Mouse (Mus musculus): Measurements from ENCODE around the gene Sowaha. TPM values are rescaled to one million over a fixed set of nuclear protein-coding genes. Genes with fewer than 3 reads are reported as not detected.

Sowaha gene
- polyA plus RNA-seq, 1 experiment: 13.9 TPM

DNA sequence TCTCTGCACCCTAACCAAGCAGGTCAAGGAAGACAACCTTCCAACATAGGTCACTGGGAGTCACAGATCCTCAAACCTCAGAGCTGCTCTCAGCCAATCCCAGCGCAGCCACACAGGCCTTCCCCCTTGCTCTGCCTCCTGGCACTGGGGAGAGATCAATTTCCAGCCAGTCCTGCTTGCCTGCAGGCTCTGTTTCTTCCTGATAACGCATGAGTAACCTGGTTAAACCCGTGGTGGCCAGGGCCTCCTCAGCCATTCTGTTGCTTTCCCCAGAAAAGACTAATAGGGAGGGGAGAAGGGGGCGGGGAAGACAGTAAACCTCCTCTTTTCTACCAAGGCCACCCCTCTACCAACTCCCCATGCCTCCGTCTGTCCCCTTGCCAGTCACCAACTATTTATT is 18.3 kb downstream of the Sowaha start:
- H3K36me3 ChIP-seq (ENCODE audit: control insufficient read depth, insufficient read depth, low read length): no peaks in the 10 kb centered on the region
- no peak overlapping the region for H3K4me3 ChIP-seq (ENCODE audit: extremely low read depth, insufficient read depth, insufficient read length)
- TF ChIP-seq CTCF (IDR thresholded peaks at IDR 0.05; ENCODE audit: extremely low read depth, insufficient read depth, insufficient read length, insufficient replicate concordance) (no peak), POLR2A (IDR thresholded peaks at IDR 0.05; ENCODE audit: low read depth, low read length) (no peak)
- no peak overlapping the region for H3K27ac ChIP-seq (ENCODE audit: insufficient read depth, low read length)
- peaks cover 21% of the 10 kb centered on the region for H3K27me3 ChIP-seq (ENCODE audit: control insufficient read depth, insufficient read depth, low read length)
- 55% methylated on average over 5 of the region's 5 CpGs for WGBS
- DNase-seq (ENCODE audit: low read depth in 1 of 2, low spot score in 2 of 2): no peak
- peaks cover 8% of the 10 kb centered on the region for H3K4me1 ChIP-seq (ENCODE audit: control insufficient read depth, insufficient read depth, insufficient read length)

DNA sequence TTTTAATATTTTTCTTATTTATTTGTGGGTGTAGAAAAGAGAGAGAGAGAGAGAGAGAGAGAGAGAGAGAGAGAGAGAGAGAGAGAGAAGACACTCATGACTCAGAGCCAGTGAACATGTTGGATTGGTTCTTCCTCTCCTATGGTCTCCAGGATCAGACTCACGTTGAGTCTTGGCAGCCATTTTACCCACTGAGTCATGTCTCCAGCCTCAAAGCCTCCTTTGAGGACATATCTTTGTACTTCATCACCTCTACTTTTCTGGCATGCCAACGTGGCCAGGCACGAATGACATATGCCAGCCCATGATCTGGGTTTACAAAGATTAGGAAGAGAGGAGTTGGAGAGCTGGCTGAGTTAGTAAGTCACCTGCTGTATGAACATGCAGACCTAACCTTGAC is 19.9 kb downstream of the Sowaha start:
- H3K36me3 ChIP-seq (ENCODE audit: control insufficient read depth, insufficient read depth, low read length): no peaks in the 10 kb centered on the region
- H3K27ac ChIP-seq (ENCODE audit: insufficient read depth, low read length): no peak overlapping the region
- no peak for DNase-seq (ENCODE audit: low read depth in 1 of 2, low spot score in 2 of 2)
- no peak for TF ChIP-seq CTCF (IDR thresholded peaks at IDR 0.05; ENCODE audit: extremely low read depth, insufficient read depth, insufficient read length, insufficient replicate concordance)
- no peak for TF ChIP-seq POLR2A (IDR thresholded peaks at IDR 0.05; ENCODE audit: low read depth, low read length)
- H3K27me3 ChIP-seq (ENCODE audit: control insufficient read depth, insufficient read depth, low read length): peaks cover 21% of the 10 kb centered on the region
- 70% methylated on average over 3 of the region's 3 CpGs for WGBS
- H3K4me1 ChIP-seq (ENCODE audit: control insufficient read depth, insufficient read depth, insufficient read length): peaks cover 8% of the 10 kb centered on the region
- no peak overlapping the region for H3K4me3 ChIP-seq (ENCODE audit: extremely low read depth, insufficient read depth, insufficient read length)

DNA sequence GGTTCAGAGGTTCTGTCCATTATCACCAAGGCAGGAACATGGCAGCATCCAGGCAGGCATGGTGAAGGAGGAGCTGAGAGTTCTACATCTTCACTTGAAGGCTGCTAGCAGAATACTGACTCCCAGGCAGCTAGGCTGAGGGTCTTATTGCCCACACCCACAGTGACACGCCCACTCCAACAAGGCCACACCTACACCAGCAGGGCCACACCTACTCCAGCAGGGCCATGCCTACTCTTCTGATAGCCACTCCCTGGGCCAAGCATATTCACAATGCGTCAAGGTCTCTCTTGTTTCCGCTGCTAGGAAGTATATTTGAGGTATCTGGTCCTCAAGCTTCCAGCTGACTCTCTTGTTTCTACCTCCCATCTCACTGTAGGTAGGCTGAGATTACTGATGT is 21.1 kb downstream of the Sowaha start:
- H3K4me3 ChIP-seq (ENCODE audit: extremely low read depth, insufficient read depth, insufficient read length): no peak overlapping the region
- peaks cover 8% of the 10 kb centered on the region for H3K4me1 ChIP-seq (ENCODE audit: control insufficient read depth, insufficient read depth, insufficient read length)
- H3K36me3 ChIP-seq (ENCODE audit: control insufficient read depth, insufficient read depth, low read length): no peaks in the 10 kb centered on the region
- WGBS: 84% methylated on average over 3 of the region's 3 CpGs
- DNase-seq (ENCODE audit: low read depth in 1 of 2, low spot score in 2 of 2): no peak
- H3K27ac ChIP-seq (ENCODE audit: insufficient read depth, low read length): no peak overlapping the region
- TF ChIP-seq CTCF (IDR thresholded peaks at IDR 0.05; ENCODE audit: extremely low read depth, insufficient read depth, insufficient read length, insufficient replicate concordance): no peak
- no peak for TF ChIP-seq POLR2A (IDR thresholded peaks at IDR 0.05; ENCODE audit: low read depth, low read length)
- peaks cover 20% of the 10 kb centered on the region for H3K27me3 ChIP-seq (ENCODE audit: control insufficient read depth, insufficient read depth, low read length)

DNA sequence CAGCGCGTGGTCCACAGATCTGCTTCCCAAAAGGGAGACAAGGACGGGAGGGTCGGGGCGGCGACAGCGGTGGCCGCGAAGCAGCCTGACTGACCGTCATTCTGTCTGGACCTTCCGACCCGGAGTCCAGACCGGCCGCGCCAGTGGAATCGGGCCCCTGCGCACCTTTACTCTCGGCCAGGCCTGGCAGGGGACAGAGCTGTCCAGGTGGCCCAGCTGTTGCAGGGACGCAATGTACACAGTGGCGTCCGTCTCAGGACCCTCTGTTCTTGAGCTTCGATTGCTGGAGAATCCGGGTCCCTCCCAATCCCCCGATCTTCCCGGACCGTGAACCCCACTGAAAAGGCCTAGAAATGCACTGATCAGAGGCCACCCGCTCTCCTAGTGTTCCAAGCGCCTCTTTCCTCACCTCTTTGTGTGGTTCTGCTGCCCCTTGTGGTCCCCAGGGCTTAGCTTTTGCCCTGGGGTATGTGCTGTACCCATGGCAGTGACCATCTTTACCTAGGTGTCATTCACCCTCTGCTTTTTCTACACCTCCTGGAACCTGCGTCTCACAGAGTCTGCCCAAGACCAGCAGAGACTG is 22.6 kb downstream of the Sowaha start:
- H3K36me3 ChIP-seq (ENCODE audit: control insufficient read depth, insufficient read depth, low read length): no peaks in the 10 kb centered on the region
- H3K4me1 ChIP-seq (ENCODE audit: control insufficient read depth, insufficient read depth, insufficient read length): peaks cover 5% of the 10 kb centered on the region
- no peak for DNase-seq (ENCODE audit: low read depth in 1 of 2, low spot score in 2 of 2)
- no peak for TF ChIP-seq CTCF (IDR thresholded peaks at IDR 0.05; ENCODE audit: extremely low read depth, insufficient read depth, insufficient read length, insufficient replicate concordance)
- WGBS: 26% methylated on average over 29 of the region's 29 CpGs
- peak overlapping the region; percentile 48; the same call in 1 of the 2 replicates for H3K4me3 ChIP-seq (ENCODE audit: extremely low read depth, insufficient read depth, insufficient read length)
- H3K27ac ChIP-seq (ENCODE audit: insufficient read depth, low read length): no peak overlapping the region
- peaks cover 9% of the 10 kb centered on the region for H3K27me3 ChIP-seq (ENCODE audit: control insufficient read depth, insufficient read depth, low read length)

DNA sequence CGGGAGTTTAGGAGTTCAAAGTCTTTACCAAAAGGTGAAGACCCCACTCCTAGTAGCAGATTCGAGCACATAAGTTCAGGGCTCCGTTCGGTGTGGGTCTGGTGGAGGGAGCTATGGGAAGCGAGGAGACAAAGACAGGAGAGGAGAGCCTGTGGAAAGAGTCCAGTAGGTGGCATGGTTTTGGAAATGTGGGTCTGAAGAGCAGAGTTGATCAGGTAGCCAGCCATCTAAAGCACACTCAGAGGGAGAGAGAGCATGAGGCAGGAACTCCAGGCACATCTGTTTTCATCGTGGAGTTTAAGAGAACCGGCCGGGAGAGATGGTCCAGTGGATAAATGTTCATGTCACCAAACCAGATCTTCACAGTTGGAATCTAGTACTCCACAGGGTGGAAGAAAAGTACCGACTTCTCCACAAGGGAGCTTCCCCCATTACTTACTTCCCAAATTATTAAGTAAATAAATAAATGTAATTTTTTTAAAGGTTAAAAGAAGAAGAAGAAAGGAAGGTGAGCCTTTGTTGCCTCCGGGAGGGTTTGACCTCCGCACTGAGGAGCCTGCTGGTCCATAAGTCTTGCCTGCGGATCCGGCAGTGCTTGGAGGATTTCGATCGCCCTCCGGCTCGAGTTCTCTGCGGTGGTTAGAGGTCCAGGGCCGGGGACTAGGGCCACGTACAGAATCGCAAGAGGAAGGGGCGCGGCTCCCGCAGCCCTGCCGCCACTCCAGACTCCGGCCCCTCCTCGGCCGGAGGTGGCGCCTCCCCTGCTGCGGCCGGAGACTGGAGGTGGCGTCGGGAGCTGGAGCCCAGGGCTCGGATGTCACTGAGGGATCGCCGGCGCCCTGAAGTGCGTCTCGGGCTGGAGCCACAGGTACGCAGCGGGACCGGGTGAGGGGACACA is 23.4 kb downstream of the Sowaha start, which contains the start of the genes Gm10447 and Shroom1:
Gene Gm10447, minus strand, starts transcription at position 637 of the 898 bp plus-strand sequence.
Gene Shroom1, plus strand, starts transcription at position 732 of the 898 bp plus-strand sequence.
- no peak within 1 kb of the TSS for H3K27ac ChIP-seq (ENCODE audit: insufficient read depth, low read length)
- no peak for DNase-seq (ENCODE audit: low read depth in 1 of 2, low spot score in 2 of 2)
- peaks cover 9% of the 10 kb centered on the region for H3K27me3 ChIP-seq (ENCODE audit: control insufficient read depth, insufficient read depth, low read length)

DNA sequence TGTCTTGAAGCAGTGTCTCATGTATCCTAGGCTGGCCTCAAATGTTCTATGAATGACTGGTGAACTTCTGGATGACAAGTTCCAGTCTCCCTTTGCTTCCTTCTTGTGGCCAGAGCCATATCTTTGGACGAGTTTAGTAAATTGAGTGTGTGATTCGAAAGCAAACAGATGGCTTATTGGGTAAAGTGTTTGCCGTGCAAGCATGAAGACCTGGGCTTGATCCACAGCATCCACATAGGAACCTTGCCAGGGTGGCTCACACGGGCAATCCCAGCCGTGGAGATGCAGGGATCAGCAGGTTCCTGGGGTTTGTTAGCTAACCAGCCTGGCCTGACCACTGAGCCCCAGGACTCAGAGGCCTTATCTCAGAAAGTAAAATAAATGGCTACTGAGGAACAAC is 27.0 kb downstream of the Sowaha start:
- DNase-seq (ENCODE audit: low read depth in 1 of 2, low spot score in 2 of 2): no peak
- TF ChIP-seq CTCF (IDR thresholded peaks at IDR 0.05; ENCODE audit: extremely low read depth, insufficient read depth, insufficient read length, insufficient replicate concordance) (no peak), POLR2A (IDR thresholded peaks at IDR 0.05; ENCODE audit: low read depth, low read length) (no peak)
- H3K27me3 ChIP-seq (ENCODE audit: control insufficient read depth, insufficient read depth, low read length): peaks cover 9% of the 10 kb centered on the region
- H3K4me3 ChIP-seq (ENCODE audit: extremely low read depth, insufficient read depth, insufficient read length): no peak overlapping the region
- WGBS: 91% methylated on average over 5 of the region's 5 CpGs
- H3K27ac ChIP-seq (ENCODE audit: insufficient read depth, low read length): no peak overlapping the region
- H3K4me1 ChIP-seq (ENCODE audit: control insufficient read depth, insufficient read depth, insufficient read length): peaks cover 5% of the 10 kb centered on the region
- no peaks in the 10 kb centered on the region for H3K36me3 ChIP-seq (ENCODE audit: control insufficient read depth, insufficient read depth, low read length)

More for the DNA sequence above, 23.4 kb downstream of the Sowaha start, which contains the start of the genes Gm10447 and Shroom1:
- TF ChIP-seq CTCF (IDR thresholded peaks at IDR 0.05; ENCODE audit: extremely low read depth, insufficient read depth, insufficient read length, insufficient replicate concordance) (no peak), POLR2A (IDR thresholded peaks at IDR 0.05; ENCODE audit: low read depth, low read length) (no peak)
- no peaks in the 10 kb centered on the region for H3K36me3 ChIP-seq (ENCODE audit: control insufficient read depth, insufficient read depth, low read length)
- H3K4me3 ChIP-seq (ENCODE audit: extremely low read depth, insufficient read depth, insufficient read length): peak within 1 kb of the TSS; percentile 48; the same call in 1 of the 2 replicates
- 8% methylated on average over 42 of the region's 42 CpGs for WGBS
- peaks cover 5% of the 10 kb centered on the region for H3K4me1 ChIP-seq (ENCODE audit: control insufficient read depth, insufficient read depth, insufficient read length)

Measured in spleen, adult 2 months (tissue).